Mouse (Mus musculus) neural tube, embryonic 14.5 days (tissue): ENCODE results near the gene Sirt6. TPM values are rescaled to one million over a fixed set of nuclear protein-coding genes. Genes with fewer than 3 reads are reported as not detected.

Source experiments
- ATAC-seq: fragments of 200-750 bp; cut with Nextera tagmentation; 2 replicates; pipeline ENCODE4 v1.8.0; 2017; ENCODE audit warnings: low read depth, mild to moderate bottlenecking, moderate TSS enrichment, moderate library complexity
- H3K27ac ChIP-seq: fragments of 300-500 bp; sonication (generic); 2 replicates; pipeline ENCODE4 v1.5.1; 2014; ENCODE audit warnings: low read depth, mild to moderate bottlenecking, control low read depth, low read length, moderate library complexity, mixed read lengths
- H3K27me3 ChIP-seq: fragments of 300-500 bp; sonication (generic); 2 replicates; pipeline ENCODE4 v1.6.1; 2014; ENCODE audit warnings: low read length; ENCODE audit not compliant: control insufficient read depth, insufficient read depth
- H3K36me3 ChIP-seq: fragments of 300-500 bp; sonication (generic); 2 replicates; pipeline ENCODE4 v1.6.1; 2014; ENCODE audit warnings: low read length, mixed read lengths; ENCODE audit not compliant: control insufficient read depth, insufficient read depth
- H3K4me1 ChIP-seq: fragments of 300-500 bp; sonication (generic); 2 replicates; pipeline ENCODE4 v1.6.1; 2014; ENCODE audit warnings: low read length; ENCODE audit not compliant: control insufficient read depth, insufficient read depth
- H3K4me2 ChIP-seq: fragments of 300-500 bp; sonication (generic); 2 replicates; pipeline ENCODE4 v1.6.1; 2014; ENCODE audit warnings: mild to moderate bottlenecking, low read depth, low read length, control low read depth
- H3K4me3 ChIP-seq: fragments of 300-500 bp; sonication (generic); 2 replicates; pipeline ENCODE4 v1.5.1; 2014; ENCODE audit warnings: low read depth, low read length, control low read depth, mixed read lengths
- H3K9ac ChIP-seq: fragments of 300-500 bp; sonication (generic); replicated peaks from 2 replicates; pipeline ENCODE4 v1.6.1; 2014; ENCODE audit warnings: low read depth, mild to moderate bottlenecking, control low read depth, low read length, mixed read lengths
- H3K9me3 ChIP-seq: fragments of 300-500 bp; sonication (generic); 2 replicates; pipeline ENCODE4 v1.6.1; 2016; ENCODE audit warnings: low read length; ENCODE audit not compliant: control insufficient read depth
- WGBS: fragments of 180-500 bp; shearing (Covaris S2); extraction: QIAGEN DNeasy Blood & Tissue Kit; methylation state at CpG from one replicate; pipeline ENCODE4 v1.1.7; 2014; 5-methylcytosine and 5-hydroxymethylcytosine counted together
- polyA plus RNA-seq: library from polyadenylated mRNA; unstranded; fragments of >200 nt; fragmentation: Nextera tagmentation; extraction: Ambion mirVana; gene quantifications from 2 replicates; pipeline ENCODE4 v1.2.1, GENCODE M21; 2014

Sirt6 gene
- polyA plus RNA-seq, 1 experiment from 2014 or later, result 53.6 TPM

DNA sequence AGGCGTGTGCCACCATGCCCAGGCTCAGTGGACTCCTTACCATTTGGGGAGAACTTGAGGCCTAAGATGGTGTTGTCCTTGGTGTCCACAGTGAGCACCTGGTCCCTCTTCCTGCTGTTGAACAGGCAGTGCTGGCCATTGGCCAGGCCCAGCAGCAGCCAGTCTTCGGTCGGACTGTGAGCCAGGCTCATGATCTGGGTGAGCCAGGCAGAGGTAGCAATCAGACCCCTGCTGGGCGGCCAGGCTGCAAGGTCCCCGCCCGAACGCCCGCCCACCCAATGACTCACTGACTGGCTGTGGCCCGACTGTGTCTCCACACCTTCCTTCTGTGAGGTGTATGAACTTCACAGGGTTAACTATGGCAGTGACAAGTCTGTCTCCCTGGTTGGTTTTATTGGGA lies 35.8 kb downstream of the Sirt6 start:
- WGBS, result 65% methylated on average over 9 of the region's 9 CpGs

DNA sequence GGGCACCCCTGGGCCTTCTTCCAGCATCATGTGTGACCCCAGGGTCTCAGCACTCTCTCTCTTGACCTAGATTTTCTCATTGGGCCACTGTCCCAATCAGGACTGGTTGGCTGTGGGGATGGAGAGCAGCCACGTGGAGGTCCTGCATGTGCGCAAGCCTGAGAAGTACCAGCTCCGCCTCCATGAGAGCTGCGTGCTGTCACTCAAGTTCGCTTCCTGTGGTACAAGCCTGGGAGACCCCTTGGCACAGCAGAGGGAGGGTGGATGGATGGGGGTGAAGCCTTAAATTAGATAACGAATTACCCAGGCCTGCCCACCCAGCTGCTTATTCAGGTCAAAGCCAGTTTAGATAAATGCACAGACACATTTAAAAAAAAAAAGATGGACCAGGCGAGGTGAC lies 38.9 kb downstream of the Sirt6 start:
- Histone ChIP-seq H3K9ac (no peak overlapping the region), H3K9me3 (no peaks in the 10 kb centered on the region), H3K27ac (no peak overlapping the region), H3K4me1 (no peaks in the 10 kb centered on the region), H3K4me2 (no peak overlapping the region), H3K4me3 (no peak overlapping the region), H3K36me3 (no peaks in the 10 kb centered on the region), H3K27me3 (peaks cover 10% of the 10 kb centered on the region; the same call in 1 of the 2 replicates)
- 67% methylated on average over 7 of the region's 7 CpGs for WGBS
- no peak for ATAC-seq

More for the DNA sequence above, 35.8 kb downstream of the Sirt6 start:
- peaks cover 3% of the 10 kb centered on the region; the same call in 1 of the 2 replicates for H3K27me3 ChIP-seq
- no peak for ATAC-seq
- H3K9ac ChIP-seq, result no peak overlapping the region
- no peaks in the 10 kb centered on the region for H3K36me3 ChIP-seq
- no peak overlapping the region for H3K4me2 ChIP-seq
- H3K27ac ChIP-seq, result no peak overlapping the region
- H3K4me1 ChIP-seq, result peaks cover 16% of the 10 kb centered on the region
- no peak overlapping the region for H3K4me3 ChIP-seq
- H3K9me3 ChIP-seq, result no peaks in the 10 kb centered on the region

DNA sequence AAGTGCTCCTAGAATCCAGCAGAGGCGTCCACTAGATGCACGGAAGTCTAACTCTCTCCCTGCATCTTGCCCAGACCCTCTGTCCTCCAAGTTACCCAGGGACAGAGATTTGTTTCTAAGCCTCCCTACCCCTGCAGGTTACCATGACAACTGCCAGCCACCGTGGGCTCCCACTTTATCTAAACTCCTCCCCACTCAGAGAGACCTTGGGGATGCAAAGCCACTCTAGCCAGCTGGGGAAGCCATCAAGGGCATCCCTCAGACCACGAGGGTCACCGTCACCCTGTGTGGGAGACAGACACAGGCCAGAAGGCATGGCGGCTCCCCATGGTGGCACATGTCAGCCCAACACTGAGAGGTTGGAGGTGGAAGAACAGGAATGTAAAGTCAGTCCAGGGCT lies 44.2 kb downstream of the Sirt6 start:
- no peaks in the 10 kb centered on the region for H3K4me1 ChIP-seq
- WGBS, result 43% methylated on average over 6 of the region's 6 CpGs
- no peak for ATAC-seq
- H3K27ac ChIP-seq, result no peak overlapping the region
- no peak overlapping the region for H3K9ac ChIP-seq
- no peaks in the 10 kb centered on the region for H3K9me3 ChIP-seq
- no peak overlapping the region for H3K4me2 ChIP-seq
- H3K36me3 ChIP-seq, result no peaks in the 10 kb centered on the region
- H3K27me3 ChIP-seq, result peaks cover 23% of the 10 kb centered on the region
- H3K4me3 ChIP-seq, result no peak overlapping the region

DNA sequence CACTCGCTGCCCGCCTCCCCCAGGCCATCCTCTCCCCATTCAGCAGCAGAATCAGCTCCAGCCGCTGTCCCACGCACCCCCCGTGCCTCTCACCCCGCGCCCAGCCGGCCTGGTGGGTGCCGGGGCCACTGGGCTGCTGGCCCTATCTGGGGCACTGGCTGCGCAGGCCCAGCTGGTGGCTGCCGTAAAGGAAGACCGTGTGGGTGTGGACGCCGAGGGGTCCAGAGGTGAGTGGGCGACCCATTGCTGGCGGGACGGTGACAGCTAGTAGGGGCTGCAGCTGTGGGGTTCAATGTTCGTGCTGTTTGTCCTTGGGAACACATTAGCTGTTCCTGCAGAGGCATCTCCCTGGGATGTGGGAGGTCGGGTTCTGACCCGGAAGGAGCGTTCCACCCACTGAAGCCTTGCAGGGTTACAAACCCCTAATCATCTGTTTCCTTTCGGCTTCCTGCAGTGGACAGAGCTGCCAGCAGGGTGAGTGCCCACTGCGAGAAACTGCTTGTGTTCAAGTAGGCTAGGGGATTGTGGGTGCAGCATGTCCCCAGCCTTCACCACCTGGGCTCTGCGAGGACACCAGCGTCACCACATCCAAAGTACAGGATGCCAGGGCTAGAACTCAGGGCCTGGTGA lies 47.0 kb downstream of the Sirt6 start:
- Histone ChIP-seq H3K27ac (no peak overlapping the region), H3K9ac (0 out of 2 replicates have a peak overlapping the region, but pooled peaks have one; percentile 11)

DNA sequence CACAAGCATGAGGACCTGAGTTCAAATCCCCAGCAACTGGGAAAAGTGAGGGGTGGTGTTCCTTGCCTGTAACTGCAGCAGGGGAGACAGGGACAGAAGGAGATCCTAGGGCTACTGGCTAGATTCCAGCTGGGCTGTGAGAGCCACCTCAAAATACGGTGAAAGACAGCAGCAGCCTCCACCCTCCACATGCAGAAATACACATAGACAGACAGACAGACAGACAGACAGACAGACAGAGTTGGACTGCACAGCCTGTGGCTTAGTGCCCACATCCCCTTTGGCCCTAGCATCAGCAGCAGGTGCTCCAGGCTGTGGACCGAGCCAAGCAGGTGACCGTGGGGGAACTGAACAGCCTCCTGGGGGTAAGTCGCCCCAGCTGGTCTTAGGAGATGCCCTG lies 47.6 kb downstream of the Sirt6 start:
- H3K36me3 ChIP-seq, result no peaks in the 10 kb centered on the region
- no peak overlapping the region for H3K4me2 ChIP-seq
- no peak overlapping the region for H3K9ac ChIP-seq
- H3K4me1 ChIP-seq, result peaks cover 5% of the 10 kb centered on the region; the same call in 1 of the 2 replicates
- no peak for ATAC-seq
- no peak overlapping the region for H3K27ac ChIP-seq
- H3K27me3 ChIP-seq, result peaks cover 20% of the 10 kb centered on the region
- WGBS, result 72% methylated on average over 4 of the region's 4 CpGs
- no peaks in the 10 kb centered on the region for H3K9me3 ChIP-seq
- no peak overlapping the region for H3K4me3 ChIP-seq

More for the DNA sequence above, 47.0 kb downstream of the Sirt6 start:
- no peak overlapping the region for H3K4me3 ChIP-seq
- no peak overlapping the region for H3K4me2 ChIP-seq
- WGBS, result 55% methylated on average over 25 of the region's 25 CpGs
- H3K4me1 ChIP-seq, result peaks cover under 1% of the 10 kb centered on the region; the same call in 1 of the 2 replicates
- peaks cover 24% of the 10 kb centered on the region for H3K27me3 ChIP-seq
- no peaks in the 10 kb centered on the region for H3K9me3 ChIP-seq
- no peaks in the 10 kb centered on the region for H3K36me3 ChIP-seq
- no peak for ATAC-seq

DNA sequence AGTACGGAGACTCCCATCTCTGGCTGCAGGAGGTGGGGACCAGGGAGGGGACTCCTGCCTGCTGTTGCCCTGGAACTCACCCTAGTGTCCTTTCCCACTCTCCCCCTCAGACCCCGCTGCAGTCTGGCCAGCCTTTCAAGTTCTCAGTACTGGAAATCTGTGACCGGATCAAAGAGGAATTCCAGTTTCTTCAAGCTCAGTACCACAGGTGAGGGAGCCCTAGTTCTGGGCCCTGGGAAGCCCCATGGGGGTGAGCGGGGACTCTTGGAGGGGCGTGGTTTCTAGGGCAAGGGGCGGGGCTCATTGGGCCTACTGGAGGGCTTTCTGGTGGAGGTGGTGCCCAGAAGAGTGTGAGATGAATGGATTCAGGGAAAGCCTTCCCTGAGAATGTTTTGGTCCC lies 51.9 kb downstream of the Sirt6 start:
- under 1% methylated on average over 6 of the region's 6 CpGs for WGBS
- H3K4me1 ChIP-seq, result peaks cover 17% of the 10 kb centered on the region

DNA sequence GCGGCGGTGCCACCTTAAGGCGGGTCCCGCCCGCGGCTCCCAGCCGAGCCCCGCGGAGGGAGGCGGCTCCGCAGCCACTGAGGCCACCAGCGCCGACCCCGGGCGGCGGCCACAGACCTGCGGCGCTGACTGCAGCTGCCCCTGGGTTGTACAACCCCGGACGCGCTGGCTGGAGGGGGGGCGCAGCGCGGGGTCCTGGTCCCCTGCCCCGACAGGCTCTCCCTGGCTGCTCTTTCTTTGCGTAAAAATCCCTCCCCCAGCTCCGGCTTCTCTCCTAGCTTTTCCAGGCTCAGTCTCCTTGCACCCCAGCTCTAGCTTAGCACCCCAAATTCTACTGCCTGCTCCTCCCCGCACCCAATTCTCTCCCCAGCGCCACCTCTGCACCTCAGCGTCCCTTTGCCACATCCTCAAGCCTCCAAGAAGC lies 52.4 kb downstream of the Sirt6 start:
- Histone ChIP-seq H3K27me3 (peaks cover 15% of the 10 kb centered on the region), H3K27ac (0 out of 2 replicates have a peak overlapping the region, but pooled peaks have one; percentile 28), H3K9me3 (no peaks in the 10 kb centered on the region), H3K9ac (peak overlapping the region; percentile 77), H3K36me3 (no peaks in the 10 kb centered on the region), H3K4me3 (peak overlapping the region; percentile 51), H3K4me1 (peaks cover 18% of the 10 kb centered on the region), H3K4me2 (peak overlapping the region; percentile 67)
- ATAC-seq, result no peak
- under 1% methylated on average over 26 of the region's 30 CpGs for WGBS

More for the DNA sequence above, 51.9 kb downstream of the Sirt6 start:
- ATAC-seq, result no peak
- peak overlapping the region; percentile 67 for H3K4me2 ChIP-seq
- no peaks in the 10 kb centered on the region for H3K9me3 ChIP-seq
- H3K27ac ChIP-seq, result 0 out of 2 replicates have a peak overlapping the region, but pooled peaks have one; percentile 28
- H3K36me3 ChIP-seq, result no peaks in the 10 kb centered on the region
- peak overlapping the region; percentile 51 for H3K4me3 ChIP-seq
- H3K9ac ChIP-seq, result peak overlapping the region; percentile 77
- H3K27me3 ChIP-seq, result peaks cover 18% of the 10 kb centered on the region

DNA sequence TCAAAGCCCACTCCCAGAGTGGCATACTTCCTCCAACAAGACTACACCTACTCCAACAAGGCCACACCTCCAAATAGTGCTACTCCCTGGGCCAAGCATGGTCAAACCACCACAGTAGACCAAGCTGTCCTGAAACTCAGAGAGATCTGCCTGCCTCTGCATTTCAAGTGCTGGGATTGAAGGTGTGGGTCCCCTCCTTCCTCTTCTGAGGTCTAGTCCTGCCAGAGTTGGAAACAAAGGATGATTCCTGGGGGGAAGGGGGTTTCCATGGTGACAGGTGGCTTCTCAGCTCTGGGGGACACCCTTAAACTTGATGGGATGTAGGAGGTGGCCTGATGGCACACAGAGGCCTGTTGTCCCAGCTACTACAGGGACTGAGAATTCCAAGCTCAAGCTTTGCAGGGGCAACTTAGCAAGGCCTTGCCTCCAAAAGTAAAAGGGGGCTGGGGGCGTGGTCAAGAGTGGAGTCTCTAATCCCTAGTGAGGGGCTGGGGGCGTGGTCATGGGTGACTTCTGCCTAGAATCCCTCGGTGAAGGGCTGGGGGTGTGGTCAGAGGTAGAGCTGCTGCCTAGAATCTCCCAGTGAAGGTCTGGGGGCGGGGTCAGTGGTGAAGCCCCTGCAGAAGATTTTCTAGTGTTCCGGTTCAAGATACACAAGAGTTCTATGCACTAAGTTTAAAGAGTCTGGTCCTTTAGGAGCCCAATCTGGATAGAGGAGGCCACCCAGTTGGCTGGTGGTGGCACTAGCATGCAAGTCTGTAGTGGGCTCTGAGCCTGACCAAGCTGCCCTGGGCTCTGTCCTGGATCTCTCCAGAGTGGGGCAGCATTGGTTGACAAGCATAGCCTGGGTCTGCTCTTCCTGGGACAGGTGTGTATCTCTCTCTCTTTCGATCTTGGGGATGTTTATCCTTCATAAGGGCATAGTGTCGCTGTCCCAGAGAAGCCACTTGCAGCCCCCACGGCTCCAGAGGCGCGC lies 53.2 kb downstream of the Sirt6 start, which contains the start of gene Tle2:
Gene Tle2 (plus strand): TSS at position 481 of the 976 bp plus-strand sequence.
- Histone ChIP-seq H3K4me2 (peak within 1 kb of the TSS; percentile 67), H3K27ac (0 out of 2 replicates have a peak within 1 kb of the TSS, but pooled peaks have one; percentile 28)
- WGBS, result 26% methylated on average over 10 of the region's 10 CpGs

More for the DNA sequence above, 53.2 kb downstream of the Sirt6 start, which contains the start of gene Tle2:
- Histone ChIP-seq H3K4me1 (peaks cover 25% of the 10 kb centered on the region), H3K9me3 (no peaks in the 10 kb centered on the region), H3K4me3 (peak within 1 kb of the TSS; percentile 51), H3K9ac (peak within 1 kb of the TSS; percentile 77), H3K36me3 (no peaks in the 10 kb centered on the region), H3K27me3 (peaks cover 15% of the 10 kb centered on the region)
- no peak for ATAC-seq
